Mouse (Mus musculus) megakaryocyte, embryonic 14.5 days (primary cell): ENCODE results near the gene Mef2c. TPM values are rescaled to one million over a fixed set of nuclear protein-coding genes. Genes with fewer than 3 reads are reported as not detected.
A peak's percentile ranks its signal among the peaks of the same experiment; 100 is the strongest.

ENCODE experiments used
- H3K27me3 ChIP-seq: replicated peaks from 2 replicates; pipeline ENCODE3; 2012; ENCODE audit warnings: inconsistent platforms
- H3K36me3 ChIP-seq: replicated peaks from 2 replicates; pipeline ENCODE3; 2012; ENCODE audit warnings: low read length, inconsistent platforms, mixed read lengths
- H3K4me1 ChIP-seq: 2 replicates; pipeline ENCODE4 v1.6.1; 2012; ENCODE audit warnings: inconsistent platforms
- H3K4me3 ChIP-seq: replicated peaks from 2 replicates; pipeline ENCODE3; 2012; ENCODE audit warnings: moderate library complexity, mild to moderate bottlenecking, inconsistent platforms
- H3K9me3 ChIP-seq: 2 replicates; pipeline ENCODE4 v1.6.1; 2012; ENCODE audit warnings: inconsistent platforms
- FLI1 ChIP-seq: IDR thresholded peaks from 2 replicates; pipeline ENCODE4 v1.6.1; 2012; ENCODE audit warnings: low read length, inconsistent platforms, mixed read lengths
- GATA1 ChIP-seq: IDR thresholded peaks from 3 replicates; pipeline ENCODE4 v1.6.1; 2012; ENCODE audit warnings: mixed read lengths, low read length, inconsistent platforms, borderline replicate concordance
- polyA plus RNA-seq: library from polyadenylated mRNA; stranded (reverse); fragments of >175 nt; gene quantifications from 2 replicates; pipeline ENCODE4 v1.2.3, GENCODE M21; 2012; ENCODE audit warnings: low replicate concordance; ENCODE audit not compliant: insufficient read depth

Mef2c gene
- polyA plus RNA-seq, 1 experiment = 31.6 TPM

DNA sequence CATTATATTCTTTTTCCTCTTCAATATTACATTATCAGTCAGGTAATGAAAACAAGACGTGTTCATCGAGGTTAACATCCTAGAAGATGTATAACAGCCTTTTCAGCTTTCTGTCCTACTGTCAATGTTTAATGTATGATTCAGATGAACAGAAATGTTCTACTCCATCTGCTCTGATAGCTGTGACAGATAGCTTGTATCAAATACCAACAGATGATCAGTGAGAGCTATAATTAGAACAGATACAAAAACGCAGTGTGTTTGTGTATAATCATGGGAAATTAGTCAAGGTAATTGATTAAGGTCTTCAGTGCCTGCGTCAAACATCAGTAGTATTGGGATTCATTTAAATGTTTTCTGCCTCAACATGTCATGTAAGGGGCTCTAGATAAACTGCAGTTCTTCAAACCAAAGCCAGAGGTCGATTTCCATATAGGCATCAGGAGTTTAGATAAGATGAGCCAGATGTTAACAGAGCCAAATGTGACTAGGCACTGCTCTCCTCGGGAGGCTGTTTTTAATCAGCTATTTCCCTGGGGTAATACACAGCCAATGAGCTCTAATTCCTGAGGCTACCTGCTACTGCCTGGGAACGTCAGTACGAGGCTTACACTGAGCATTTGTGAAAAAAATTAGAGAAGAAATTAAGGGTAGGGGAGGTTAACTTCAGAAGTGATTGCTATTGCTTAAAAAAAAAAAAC is 63.1 kb downstream of the Mef2c start:
- no peaks in the 10 kb centered on the region for H3K27me3 ChIP-seq
- no peak overlapping the region for H3K4me3 ChIP-seq
- H3K9me3 ChIP-seq = no peaks in the 10 kb centered on the region
- peaks cover 73% of the 10 kb centered on the region for H3K4me1 ChIP-seq
- peaks cover 51% of the 10 kb centered on the region for H3K36me3 ChIP-seq
- TF ChIP-seq GATA1 (no peak), FLI1 (no peak)

- H3K36me3 ChIP-seq = peaks cover 48% of the 10 kb centered on the region
- no peaks in the 10 kb centered on the region for H3K27me3 ChIP-seq
- TF ChIP-seq GATA1 (no peak), FLI1 (no peak)
- no peak overlapping the region for H3K4me3 ChIP-seq
- H3K9me3 ChIP-seq = no peaks in the 10 kb centered on the region
- H3K4me1 ChIP-seq = peaks cover 77% of the 10 kb centered on the region
Measured at GRCm38 (mm10) chr13:83567681-83568080, 63.8 kb downstream of the Mef2c start.

DNA sequence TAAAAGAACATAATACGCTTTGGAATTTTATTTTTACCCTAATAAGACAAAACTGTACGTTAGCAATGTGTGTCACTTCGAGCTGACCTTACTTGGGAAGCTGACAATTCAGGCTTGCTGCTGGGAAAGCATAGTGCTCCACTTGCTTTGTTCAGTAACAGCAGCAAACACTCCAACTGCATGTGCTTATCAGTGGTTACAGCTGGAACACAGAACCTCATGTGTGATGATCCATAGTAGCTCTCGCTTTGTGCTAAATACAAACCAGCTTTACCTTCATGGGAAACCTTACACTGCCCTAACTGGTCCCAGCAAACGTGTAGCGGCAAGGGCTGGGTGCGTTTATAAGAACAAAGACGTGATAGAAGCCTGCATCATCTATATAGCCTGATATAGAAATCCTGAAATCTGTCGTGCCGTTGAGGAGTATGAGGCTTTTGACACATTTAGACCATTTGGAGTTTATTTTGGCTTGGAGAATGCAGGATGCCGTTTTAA is 65.0 kb downstream of the Mef2c start:
- TF ChIP-seq FLI1 (no peak), GATA1 (no peak)
- Histone ChIP-seq H3K36me3 (peaks cover 44% of the 10 kb centered on the region), H3K9me3 (no peaks in the 10 kb centered on the region), H3K27me3 (no peaks in the 10 kb centered on the region), H3K4me3 (peak overlapping the region; percentile 50), H3K4me1 (peaks cover 82% of the 10 kb centered on the region)

GRCm38 (mm10) chr13:83571973-83572447 is 68.2 kb downstream of the Mef2c start:
- Histone ChIP-seq H3K36me3 (peaks cover 45% of the 10 kb centered on the region), H3K9me3 (no peaks in the 10 kb centered on the region), H3K4me1 (peaks cover 79% of the 10 kb centered on the region), H3K4me3 (peak overlapping the region; percentile 90), H3K27me3 (no peaks in the 10 kb centered on the region)
- TF ChIP-seq FLI1 (no peak), GATA1 (no peak)

DNA sequence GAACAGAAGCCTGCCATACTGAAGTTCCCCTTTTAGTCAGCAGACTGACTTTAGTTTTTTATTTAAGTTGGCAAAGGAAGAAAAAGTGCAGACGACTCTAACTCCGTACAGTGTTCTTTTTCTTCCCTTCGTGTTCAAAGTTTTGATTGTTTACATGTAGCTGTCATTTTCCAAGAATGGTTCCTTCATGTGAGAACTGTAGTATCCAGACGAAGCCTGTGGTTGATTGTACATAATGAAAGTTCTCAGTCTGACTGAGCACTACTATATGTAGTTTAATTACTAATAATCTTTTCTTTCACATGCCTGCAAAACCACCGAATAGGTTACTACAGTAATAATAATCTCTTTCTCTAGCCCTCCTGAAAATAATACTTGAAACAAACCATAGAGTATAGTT is 68.6 kb downstream of the Mef2c start:
- Histone ChIP-seq H3K9me3 (no peaks in the 10 kb centered on the region), H3K4me3 (peak overlapping the region; percentile 90), H3K36me3 (peaks cover 46% of the 10 kb centered on the region), H3K27me3 (no peaks in the 10 kb centered on the region), H3K4me1 (peaks cover 75% of the 10 kb centered on the region)
- TF ChIP-seq FLI1 = no peak
- no peak for TF ChIP-seq GATA1

- Histone ChIP-seq H3K4me3 (peak overlapping the region; percentile 80), H3K36me3 (peaks cover 50% of the 10 kb centered on the region), H3K4me1 (peaks cover 76% of the 10 kb centered on the region), H3K27me3 (no peaks in the 10 kb centered on the region), H3K9me3 (no peaks in the 10 kb centered on the region)
- no peak for TF ChIP-seq GATA1
- TF ChIP-seq FLI1 = no peak
Measured at GRCm38 (mm10) chr13:83573327-83573726, 69.5 kb downstream of the Mef2c start.

DNA sequence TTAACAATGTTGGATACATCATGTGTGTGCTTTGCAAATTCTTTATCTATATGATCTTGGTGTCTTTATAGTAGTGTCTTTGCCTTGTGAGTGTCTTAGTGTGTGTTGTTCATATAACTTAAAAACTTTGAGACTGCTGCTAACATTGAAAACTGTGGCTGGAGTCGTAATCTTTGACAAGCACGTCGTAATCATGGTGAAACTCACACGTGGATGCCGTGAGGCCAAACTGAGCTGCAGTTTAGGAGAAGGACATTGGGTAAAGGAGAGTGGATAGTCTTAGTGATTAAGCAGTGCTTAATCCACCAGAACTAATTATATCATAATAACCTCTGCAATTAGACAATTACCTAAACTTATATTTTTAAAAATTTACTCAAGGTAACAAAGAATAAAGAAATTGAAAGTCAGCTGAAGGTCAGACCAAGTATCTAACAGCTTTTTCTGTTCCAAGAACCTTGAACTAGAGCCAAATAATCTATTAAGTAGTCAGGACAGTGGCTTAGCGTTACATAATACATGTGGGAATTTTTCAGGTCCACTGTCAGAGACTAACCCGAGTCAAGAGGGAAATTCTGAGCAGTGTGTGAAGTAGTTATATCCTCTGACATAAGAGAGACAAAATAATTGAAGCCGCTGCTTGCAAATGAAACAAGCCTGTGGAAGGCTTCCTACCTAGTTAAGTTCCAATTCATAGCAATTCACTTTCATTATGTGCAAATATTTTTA is 70.2 kb downstream of the Mef2c start:
- peaks cover 72% of the 10 kb centered on the region for H3K4me1 ChIP-seq
- H3K4me3 ChIP-seq = peak overlapping the region; percentile 71
- no peak for TF ChIP-seq GATA1
- no peak for TF ChIP-seq FLI1

DNA sequence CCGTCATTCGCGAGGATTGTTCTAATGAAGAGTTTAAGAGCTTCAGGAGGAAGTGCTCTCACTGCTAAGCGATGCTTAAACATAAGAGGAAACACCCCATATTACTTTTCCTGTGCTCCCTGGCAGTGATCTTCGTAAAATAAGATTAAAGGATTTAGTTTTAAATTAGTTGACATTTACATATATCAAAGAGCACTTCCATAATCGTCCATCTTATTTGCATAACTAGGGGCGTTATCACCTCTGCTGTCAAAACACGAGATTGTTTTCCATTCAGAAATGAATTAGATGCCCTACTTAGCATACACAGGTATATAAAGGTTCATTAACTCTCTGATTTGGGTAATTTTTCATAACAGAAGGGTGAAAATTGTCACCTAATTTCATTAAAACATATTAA is 71.0 kb downstream of the Mef2c start:
- Histone ChIP-seq H3K4me3 (no peak overlapping the region), H3K9me3 (no peaks in the 10 kb centered on the region), H3K4me1 (peaks cover 68% of the 10 kb centered on the region), H3K36me3 (peaks cover 56% of the 10 kb centered on the region), H3K27me3 (no peaks in the 10 kb centered on the region)
- no peak for TF ChIP-seq FLI1
- no peak for TF ChIP-seq GATA1

More for the DNA sequence above, 70.2 kb downstream of the Mef2c start:
- peaks cover 53% of the 10 kb centered on the region for H3K36me3 ChIP-seq
- no peaks in the 10 kb centered on the region for H3K9me3 ChIP-seq
- no peaks in the 10 kb centered on the region for H3K27me3 ChIP-seq

DNA sequence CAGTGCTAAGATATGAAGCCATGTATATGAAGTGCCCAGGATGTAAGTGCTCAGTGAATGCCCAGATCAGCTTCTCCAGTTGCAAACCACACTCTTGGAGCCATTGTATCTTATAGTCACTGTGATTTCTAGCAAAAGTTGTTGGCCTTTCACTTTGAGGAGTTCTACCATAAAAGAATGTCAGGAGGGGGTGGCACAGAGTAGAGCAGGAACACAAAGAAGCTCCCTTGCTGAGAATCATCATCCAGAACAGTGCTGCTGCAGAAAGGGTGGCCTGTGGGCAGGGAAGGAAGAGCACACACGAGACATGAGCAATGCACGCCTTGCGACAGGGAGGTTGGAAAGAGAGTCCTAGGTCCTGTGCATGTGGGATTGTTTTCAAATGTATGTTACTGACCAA is 75.6 kb downstream of the Mef2c start:
- no peak overlapping the region for H3K4me3 ChIP-seq
- peaks cover 75% of the 10 kb centered on the region for H3K36me3 ChIP-seq
- TF ChIP-seq FLI1 = no peak
- TF ChIP-seq GATA1 = no peak
- H3K27me3 ChIP-seq = no peaks in the 10 kb centered on the region
- no peaks in the 10 kb centered on the region for H3K9me3 ChIP-seq
- H3K4me1 ChIP-seq = peaks cover 60% of the 10 kb centered on the region

DNA sequence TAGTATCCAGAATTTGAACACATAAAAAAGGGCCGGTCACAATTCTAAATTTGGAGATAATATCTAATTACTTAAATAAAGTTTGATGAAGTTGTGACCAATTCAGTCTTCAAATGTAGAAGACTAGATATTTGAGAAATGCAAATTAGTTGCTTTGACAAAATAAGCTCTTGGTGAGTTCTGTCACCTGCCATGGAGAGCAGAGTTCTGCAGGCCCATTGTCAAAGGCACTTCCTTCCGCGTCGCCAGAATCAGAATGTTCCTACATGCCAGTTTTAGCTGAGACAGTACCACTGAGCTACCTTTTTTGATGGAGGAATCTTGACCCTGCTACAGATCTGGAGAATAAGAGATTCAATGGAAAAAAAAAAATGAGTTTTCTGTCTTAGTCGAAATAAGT is 77.0 kb downstream of the Mef2c start:
- H3K9me3 ChIP-seq = no peaks in the 10 kb centered on the region
- no peaks in the 10 kb centered on the region for H3K27me3 ChIP-seq
- H3K36me3 ChIP-seq = peaks cover 72% of the 10 kb centered on the region
- H3K4me1 ChIP-seq = peaks cover 68% of the 10 kb centered on the region
- H3K4me3 ChIP-seq = no peak overlapping the region
- TF ChIP-seq GATA1 (no peak), FLI1 (no peak)
